Mouse (Mus musculus): ENCODE measurements around the gene Gm10322.

DNA sequence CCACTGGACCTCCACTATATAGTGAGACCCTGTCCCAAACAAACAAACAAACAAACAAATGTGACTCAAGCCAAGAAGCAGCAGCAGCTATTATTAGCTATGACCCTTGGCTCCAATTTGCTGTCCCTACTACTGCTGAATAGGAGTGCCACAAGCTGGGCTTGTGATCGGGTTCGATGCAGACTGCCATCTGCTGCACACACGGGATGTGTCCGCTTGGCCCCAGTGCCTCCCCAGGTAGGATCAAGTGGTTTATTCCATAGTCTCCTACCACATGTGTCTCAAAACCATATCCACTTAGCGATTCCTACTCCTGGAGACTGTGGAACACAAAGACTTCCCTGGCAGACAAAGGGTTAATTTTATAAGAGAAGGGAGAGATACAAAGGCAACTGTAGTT is 1.7 kb upstream of the Gm10322 start:
- TF ChIP-seq POLR2A (IDR thresholded peaks at IDR 0.05; ENCODE audit: insufficient read depth, low read depth, low read length) (no peak), CTCF (IDR thresholded peaks at IDR 0.05; ENCODE audit: insufficient read depth, low read depth, low read length) (no peak)

Measured in olfactory bulb, adult 2 months (tissue).